Mouse (Mus musculus): ENCODE results near the gene Ttn.

GRCm38 (mm10) chr2:76970669-76971068 lies 11.7 kb downstream of the Ttn start:
- TF ChIP-seq CTCF (IDR thresholded peaks at IDR 0.05; ENCODE audit: borderline replicate concordance, insufficient read depth, low read length): no peak
- TF ChIP-seq POLR2A (IDR thresholded peaks at IDR 0.05; ENCODE audit: low read depth, low read length): no peak
